In genomic region chr4:155562725-155563399, GRCm38 (mm10) we compare ENCODE assay signal across 7 mouse cellular contexts. TPM values are rescaled to one million over a fixed set of nuclear protein-coding genes. Genes with fewer than 3 reads are reported as not detected.
DNase-seq lines count a peak whose midpoint lies in the region; ATAC-seq lines count a peak whose summit lies in the region.

No protein-coding gene starts in this region.

- peaks cover 21% of the 10 kb centered on the region for H3K4me1 ChIP-seq in hindbrain, embryonic 14.5 days (replicated peaks; ENCODE audit: control insufficient read depth, insufficient read depth, low read length)

- H3K4me2 ChIP-seq in hindbrain, embryonic 14.5 days (replicated peaks), result peak overlapping the region; percentile 54

- ATAC-seq in hindbrain, embryonic 14.5 days (ENCODE audit: low FRiP score), result no peak

- H3K9me3 ChIP-seq in hindbrain, embryonic 14.5 days (ENCODE audit: control insufficient read depth, low read length), result no peaks in the 10 kb centered on the region

- H3K9ac ChIP-seq in hindbrain, embryonic 14.5 days, result peak overlapping the region; percentile 51; the same call in 1 of the 2 replicates

- H3K27ac ChIP-seq in hindbrain, embryonic 14.5 days, result peak overlapping the region; percentile 86

- intact Hi-C loops in left cerebral cortex, postnatal 10 days (cut with DNase I), result no loop called here

- 5% methylated on average over 18 of the region's 19 CpGs for WGBS in hindbrain, embryonic 14.5 days

- peak overlapping the region; percentile 78 for H3K4me3 ChIP-seq in hindbrain, embryonic 14.5 days (replicated peaks; ENCODE audit: low read length)

- peaks cover 35% of the 10 kb centered on the region for H3K36me3 ChIP-seq in hindbrain, embryonic 14.5 days (replicated peaks; ENCODE audit: control insufficient read depth, insufficient read depth)

- DNase-seq in ZHBTc4 (ENCODE audit: low read depth, low spot score), result peak; percentile 17
- DNase-seq in cerebellum, postnatal 14 days, result peak; percentile 77 to 85
- peak; percentile 35 to 44 for DNase-seq in frontal cortex, postnatal 36 days (ENCODE audit: low spot score in 2 of 2)
- DNase-seq in hindbrain, embryonic 14.5 days (ENCODE audit: low spot score), result peak; percentile 46
- peak; percentile 62 to 80 for DNase-seq in left cerebral cortex, postnatal 10 days (ENCODE audit: extremely low spot score in 1 of 2, low spot score in 2 of 2)
- peak; percentile 67 to 77 for DNase-seq in lung, postnatal 4 days
- peak; percentile 40 to 41 for DNase-seq in spleen, adult 18-20 months

- no peaks in the 10 kb centered on the region for H3K27me3 ChIP-seq in hindbrain, embryonic 14.5 days (ENCODE audit: control insufficient read depth, insufficient read depth, low read length)

RNA-seq across cellular contexts. Expression of gene Nadk, which starts 0.7 kb away (rescaled TPM):
- 82.9 and 92.1 TPM in 2 replicates for polyA plus RNA-seq in hindbrain, embryonic 14.5 days (2014; fragmentation: Nextera tagmentation; extraction: Ambion mirVana)
- total RNA-seq in left cerebral cortex, postnatal 10 days (2021), result 10 to 100 TPM; 47.9 TPM

RNA-seq across cellular contexts. Expression of gene Slc35e2, which starts 38.4 kb away (rescaled TPM):
- polyA plus RNA-seq in hindbrain, embryonic 14.5 days (2014; fragmentation: Nextera tagmentation; extraction: Ambion mirVana), result 19.9 and 23.6 TPM in 2 replicates
- total RNA-seq in left cerebral cortex, postnatal 10 days (2021), result 10 to 100 TPM; 44.1 to 45.2 TPM

Comparison
In these comparisons a context has a peak if more than half of its experiments do, and no peak if none do; other contexts are left out.
1. DNase-seq: peak in every context shown above with its lines; median percentile 81 in cerebellum, postnatal 14 days; 72 in lung, postnatal 4 days; 71 in left cerebral cortex, postnatal 10 days; 46 in hindbrain, embryonic 14.5 days; 40 in spleen, adult 18-20 months; 40 in frontal cortex, postnatal 36 days; 17 in ZHBTc4.